Mouse (Mus musculus) intestine, embryonic 14.5 days (tissue): Measurements from ENCODE around the gene E2f8. TPM values are rescaled to one million over a fixed set of nuclear protein-coding genes. Genes with fewer than 3 reads are reported as not detected.

Experiments used
- ATAC-seq: fragments of 200-750 bp; cut with Nextera tagmentation; replicated peaks from 2 replicates; pipeline ENCODE4 v1.8.0; 2017; ENCODE audit warnings: low read depth, moderate number of reproducible peaks, moderate TSS enrichment, moderate library complexity; ENCODE audit not compliant: low FRiP score, low TSS enrichment
- DNase-seq: peaks from one replicate; pipeline ENCODE4 v3.0.0-alpha.2; 2018; ENCODE audit warnings: low spot score
- H3K27ac ChIP-seq: fragments of 300-500 bp; sonication (generic); 2 replicates; pipeline ENCODE4 v1.5.1; 2014; ENCODE audit warnings: low read depth, mild to moderate bottlenecking, control low read depth
- H3K27me3 ChIP-seq: fragments of 300-500 bp; sonication (generic); replicated peaks from 2 replicates; pipeline ENCODE4 v1.6.1; 2014; ENCODE audit warnings: low read length, control low read depth; ENCODE audit not compliant: control insufficient read depth, insufficient read depth
- H3K36me3 ChIP-seq: fragments of 300-500 bp; sonication (generic); 2 replicates; pipeline ENCODE4 v1.6.1; 2014; ENCODE audit warnings: low read length, control low read depth; ENCODE audit not compliant: control insufficient read depth, insufficient read depth
- H3K4me1 ChIP-seq: fragments of 300-500 bp; sonication (generic); replicated peaks from 2 replicates; pipeline ENCODE4 v1.6.1; 2014; ENCODE audit warnings: low read length, control low read depth, mixed read lengths; ENCODE audit not compliant: control insufficient read depth, insufficient read depth
- H3K4me2 ChIP-seq: fragments of 300-500 bp; sonication (generic); 2 replicates; pipeline ENCODE4 v1.6.1; 2014; ENCODE audit warnings: low read length
- H3K4me3 ChIP-seq: fragments of 300-500 bp; sonication (generic); 2 replicates; pipeline ENCODE4 v1.5.1; 2014; ENCODE audit warnings: low read depth, low read length, control low read depth, mixed read lengths
- H3K9ac ChIP-seq: fragments of 300-500 bp; sonication (generic); 2 replicates; pipeline ENCODE4 v1.6.1; 2014; ENCODE audit warnings: mild to moderate bottlenecking, low read length
- H3K9me3 ChIP-seq: fragments of 300-500 bp; sonication (generic); 2 replicates; pipeline ENCODE4 v1.6.1; 2016; ENCODE audit warnings: low read length, control low read depth; ENCODE audit not compliant: control insufficient read depth
- WGBS: fragments of 180-500 bp; shearing (Covaris S2); extraction: QIAGEN DNeasy Blood & Tissue Kit; methylation state at CpG from one replicate; pipeline ENCODE4 v1.1.7; 2014; 5-methylcytosine and 5-hydroxymethylcytosine counted together
- polyA plus RNA-seq: library from polyadenylated mRNA; unstranded; fragments of >200 nt; fragmentation: Nextera tagmentation; extraction: Ambion mirVana; gene quantifications from 2 replicates; pipeline ENCODE4 v1.2.1, GENCODE M21; 2014

Gene E2f8
- polyA plus RNA-seq, 1 experiment from 2014 or later = 21.9 TPM

GRCm38 (mm10) chr7:48829177-48829910, 52.1 kb downstream of the E2f8 start:
- H3K27ac ChIP-seq = no peak overlapping the region
- DNase-seq (no peak), ATAC-seq (no peak)
- 79% methylated on average over 5 of the region's 5 CpGs for WGBS
- H3K36me3 ChIP-seq = peaks cover 36% of the 10 kb centered on the region
- no peaks in the 10 kb centered on the region for H3K27me3 ChIP-seq
- no peaks in the 10 kb centered on the region for H3K9me3 ChIP-seq
- no peak overlapping the region for H3K4me2 ChIP-seq
- H3K9ac ChIP-seq = no peak overlapping the region
- no peak overlapping the region for H3K4me3 ChIP-seq
- H3K4me1 ChIP-seq = no peaks in the 10 kb centered on the region

- WGBS = 90% methylated on average over 6 of the region's 6 CpGs
- H3K36me3 ChIP-seq = peaks cover 68% of the 10 kb centered on the region
- DNase-seq = no peak
Observed at GRCm38 (mm10) chr7:48825170-48825569, 56.2 kb downstream of the E2f8 start.

GRCm38 (mm10) chr7:48824671-48825070, 56.7 kb downstream of the E2f8 start:
- Histone ChIP-seq H3K4me1 (no peaks in the 10 kb centered on the region), H3K36me3 (peaks cover 73% of the 10 kb centered on the region), H3K4me2 (no peak overlapping the region), H3K9ac (no peak overlapping the region), H3K9me3 (no peaks in the 10 kb centered on the region), H3K27ac (no peak overlapping the region), H3K27me3 (no peaks in the 10 kb centered on the region), H3K4me3 (no peak overlapping the region)
- DNase-seq (no peak), ATAC-seq (no peak)
- whole genome bisulfite sequencing = 92% methylated on average over 1 of the region's 1 CpGs

More at GRCm38 (mm10) chr7:48825170-48825569, 56.2 kb downstream of the E2f8 start:
- Histone ChIP-seq H3K27me3 (no peaks in the 10 kb centered on the region), H3K27ac (no peak overlapping the region), H3K4me1 (no peaks in the 10 kb centered on the region), H3K9me3 (no peaks in the 10 kb centered on the region), H3K4me2 (no peak overlapping the region), H3K4me3 (no peak overlapping the region), H3K9ac (no peak overlapping the region)
- no peak for ATAC-seq

GRCm38 (mm10) chr7:48823621-48824020, 57.8 kb downstream of the E2f8 start:
- Histone ChIP-seq H3K9me3 (no peaks in the 10 kb centered on the region), H3K4me2 (no peak overlapping the region), H3K4me3 (no peak overlapping the region), H3K27me3 (no peaks in the 10 kb centered on the region), H3K27ac (no peak overlapping the region), H3K4me1 (no peaks in the 10 kb centered on the region), H3K36me3 (peaks cover 83% of the 10 kb centered on the region), H3K9ac (no peak overlapping the region)
- DNase-seq (no peak), ATAC-seq (no peak)
- WGBS = 97% methylated on average over 3 of the region's 3 CpGs

- ATAC-seq = no peak
- WGBS = 84% methylated on average over 5 of the region's 5 CpGs
- H3K9ac ChIP-seq = no peak overlapping the region
- no peaks in the 10 kb centered on the region for H3K9me3 ChIP-seq
- H3K4me2 ChIP-seq = no peak overlapping the region
- no peaks in the 10 kb centered on the region for H3K27me3 ChIP-seq
- DNase-seq = no peak
- H3K27ac ChIP-seq = no peak overlapping the region
- no peak overlapping the region for H3K4me3 ChIP-seq
- H3K4me1 ChIP-seq = no peaks in the 10 kb centered on the region
- H3K36me3 ChIP-seq = peaks cover 88% of the 10 kb centered on the region
Observed at GRCm38 (mm10) chr7:48821654-48822053, 59.7 kb downstream of the E2f8 start.

Other genes with a start within 250 kb of the E2f8 start
- gene Mrgprb3, start 237.8 kb downstream of the E2f8 start, polyA plus RNA-seq = not detected in 2 replicates
- gene Zdhhc13, start 92.6 kb downstream of the E2f8 start, polyA plus RNA-seq = 39.0 and 39.1 TPM in 2 replicates
- gene Csrp3, start 33.6 kb downstream of the E2f8 start, polyA plus RNA-seq = not detected in 2 replicates
- 31.5 and 32.1 TPM in 2 replicates for gene Nav2, start 27.1 kb upstream of the E2f8 start, polyA plus RNA-seq